Mouse (Mus musculus): Measurements from ENCODE around the gene Mink1. TPM values are rescaled to one million over a fixed set of nuclear protein-coding genes. Genes with fewer than 3 reads are reported as not detected.

Gene Mink1
- total RNA-seq, 2 experiments from 2014 or later: 411 to 445 TPM

GRCm38 (mm10) chr11:70623053-70623742, 60.5 kb downstream of the Mink1 start:
- intact Hi-C loops (cut with DNase I): no loop called here
- TF ChIP-seq CTCF (IDR thresholded peaks at IDR 0.05): peak; percentile 38
- Histone ChIP-seq H3K27ac (no peak overlapping the region), H3K4me3 (no peak overlapping the region)
- no peak for DNase-seq (ENCODE audit: extremely low spot score in 1 of 2, low spot score in 2 of 2)

- TF ChIP-seq CTCF (IDR thresholded peaks at IDR 0.05): peak; percentile 63
- intact Hi-C loops (cut with DNase I): loop anchor here (2.0 to 5.0 kb wide), 2 partner anchors 109 to 213 kb away; partner anchors contain the start of gene Pelp1
- Histone ChIP-seq H3K4me3 (no peak overlapping the region), H3K27ac (no peak overlapping the region)
- no peak for DNase-seq (ENCODE audit: extremely low spot score in 1 of 2, low spot score in 2 of 2)
Measured at GRCm38 (mm10) chr11:70625473-70625872, 62.8 kb downstream of the Mink1 start.

- DNase-seq (ENCODE audit: extremely low spot score in 1 of 2, low spot score in 2 of 2): no peak
- H3K4me3 ChIP-seq: no peak overlapping the region
- TF ChIP-seq CTCF (IDR thresholded peaks at IDR 0.05): no peak
- no peak overlapping the region for H3K27ac ChIP-seq
- intact Hi-C loops (cut with DNase I): loop anchor here (5.0 kb wide), 1 partner anchor 215 kb away; the partner anchor contains the start of gene Pelp1
Measured at GRCm38 (mm10) chr11:70626877-70627276, 64.2 kb downstream of the Mink1 start.

- H3K4me3 ChIP-seq: no peak overlapping the region
- TF ChIP-seq CTCF (IDR thresholded peaks at IDR 0.05): no peak
- DNase-seq (ENCODE audit: extremely low spot score in 1 of 2, low spot score in 2 of 2): no peak
- intact Hi-C loops (cut with DNase I): loop anchor here (2.0 to 5.0 kb wide), 2 partner anchors 126 to 216 kb away; partner anchors contain the start of gene Pelp1
- no peak overlapping the region for H3K27ac ChIP-seq
Measured at GRCm38 (mm10) chr11:70628431-70628830, 65.8 kb downstream of the Mink1 start.

- no peak overlapping the region for H3K27ac ChIP-seq
- TF ChIP-seq CTCF (IDR thresholded peaks at IDR 0.05): peak; percentile 40
- no peak for DNase-seq (ENCODE audit: extremely low spot score in 1 of 2, low spot score in 2 of 2)
- intact Hi-C loops (cut with DNase I): loop anchor here (2.0 to 5.0 kb wide), 2 partner anchors 125 to 217 kb away; partner anchors contain the start of gene Pelp1
- no peak overlapping the region for H3K4me3 ChIP-seq
Measured at GRCm38 (mm10) chr11:70629557-70629956, 66.9 kb downstream of the Mink1 start.

- TF ChIP-seq CTCF (IDR thresholded peaks at IDR 0.05): no peak
- H3K27ac ChIP-seq: no peak overlapping the region
- no peak overlapping the region for H3K4me3 ChIP-seq
- intact Hi-C loops (cut with DNase I): no loop called here
- no peak for DNase-seq (ENCODE audit: extremely low spot score in 1 of 2, low spot score in 2 of 2)
Measured at GRCm38 (mm10) chr11:70630129-70630528, 67.4 kb downstream of the Mink1 start.

- no peak for TF ChIP-seq CTCF (IDR thresholded peaks at IDR 0.05)
- Histone ChIP-seq H3K4me3 (no peak overlapping the region), H3K27ac (no peak overlapping the region)
- no peak for DNase-seq (ENCODE audit: extremely low spot score in 1 of 2, low spot score in 2 of 2)
- intact Hi-C loops (cut with DNase I): no loop called here
Measured at GRCm38 (mm10) chr11:70635601-70636000, 72.9 kb downstream of the Mink1 start.

- DNase-seq (ENCODE audit: extremely low spot score in 1 of 2, low spot score in 2 of 2): no peak
- H3K27ac ChIP-seq: no peak overlapping the region
- intact Hi-C loops (cut with DNase I): no loop called here
- TF ChIP-seq CTCF (IDR thresholded peaks at IDR 0.05): no peak
- H3K4me3 ChIP-seq: no peak overlapping the region
Measured at GRCm38 (mm10) chr11:70637764-70638163, 75.1 kb downstream of the Mink1 start.

- no peak for DNase-seq (ENCODE audit: extremely low spot score in 1 of 2, low spot score in 2 of 2)
- Histone ChIP-seq H3K4me3 (no peak overlapping the region), H3K27ac (no peak overlapping the region)
- intact Hi-C loops (cut with DNase I): no loop called here
- TF ChIP-seq CTCF (IDR thresholded peaks at IDR 0.05): no peak
Measured at GRCm38 (mm10) chr11:70638293-70638692, 75.6 kb downstream of the Mink1 start.

- TF ChIP-seq CTCF (IDR thresholded peaks at IDR 0.05): no peak
Measured at GRCm38 (mm10) chr11:70638714-70639278, 76.1 kb downstream of the Mink1 start, which contains the start of gene Gp1ba. Gene Gp1ba, plus strand, starts transcription at chr11:70639122.

GRCm38 (mm10) chr11:70639976-70640375, 77.3 kb downstream of the Mink1 start:
- TF ChIP-seq CTCF (IDR thresholded peaks at IDR 0.05): no peak
- intact Hi-C loops (cut with DNase I): no loop called here
- DNase-seq (ENCODE audit: extremely low spot score in 1 of 2, low spot score in 2 of 2): no peak
- no peak overlapping the region for H3K27ac ChIP-seq
- no peak overlapping the region for H3K4me3 ChIP-seq

More at GRCm38 (mm10) chr11:70638714-70639278, 76.1 kb downstream of the Mink1 start, which contains the start of gene Gp1ba:
- no peak for DNase-seq (ENCODE audit: extremely low spot score in 1 of 2, low spot score in 2 of 2)
- intact Hi-C loops (cut with DNase I): no loop called here
- H3K4me3 ChIP-seq: no peak within 1 kb of the TSS
- no peak within 1 kb of the TSS for H3K27ac ChIP-seq

- TF ChIP-seq CTCF (IDR thresholded peaks at IDR 0.05): no peak
- H3K27ac ChIP-seq: no peak overlapping the region
- H3K4me3 ChIP-seq: no peak overlapping the region
- intact Hi-C loops (cut with DNase I): no loop called here
- no peak for DNase-seq (ENCODE audit: extremely low spot score in 1 of 2, low spot score in 2 of 2)
Measured at GRCm38 (mm10) chr11:70641241-70641640, 78.6 kb downstream of the Mink1 start.

Data from left cerebral cortex, adult 2 months (tissue).